10 mouse cellular contexts compared by ENCODE assay signal in the genomic region with DNA sequence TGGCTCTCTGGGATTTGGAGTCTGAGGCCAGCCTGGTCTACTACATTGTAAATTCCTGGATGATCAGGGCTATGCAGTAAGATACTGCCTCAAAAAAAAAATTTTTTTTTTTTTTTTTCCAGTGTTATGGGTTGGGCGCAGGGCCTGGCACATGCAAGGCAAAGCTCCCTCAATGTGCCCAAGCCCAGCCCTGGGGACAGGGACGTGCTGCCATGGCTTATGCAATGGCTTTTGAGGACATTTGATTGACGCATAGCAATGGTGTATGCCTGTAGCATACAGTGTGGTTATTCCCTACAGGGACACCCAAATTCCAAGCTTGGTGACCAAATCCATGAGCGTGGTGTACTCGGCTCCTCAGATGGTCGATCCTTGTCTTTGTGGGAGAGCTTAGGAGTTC. TPM values are rescaled to one million over a fixed set of nuclear protein-coding genes. Genes with fewer than 3 reads are reported as not detected.
DNase-seq lines count a peak whose midpoint lies in the region; ATAC-seq and TF ChIP-seq lines count a peak whose summit lies in the region.
"Had no signal": no experiment of that assay in that cellular context is flagged by ENCODE, and none has a peak within 500 bp of the region (broad histone marks: within the 10 kb centered on the region; RNA-seq: fewer than 3 reads in every experiment).

No protein-coding gene starts in this region.

- no peak for TF ChIP-seq RAD21 in MEL (IDR thresholded peaks at IDR 0.05; ENCODE audit: low read depth, low read length)

- H3K27ac ChIP-seq in kidney, embryonic 16.5 days (ENCODE audit: low read length), result no peak overlapping the region
- H3K27ac ChIP-seq in MEL (ENCODE audit: control insufficient read depth, low read depth, low read length), result peak overlapping the region; percentile 89
- no peak overlapping the region for H3K27ac ChIP-seq in forebrain, embryonic 13.5 days
- no peak overlapping the region for H3K27ac ChIP-seq in liver, postnatal 0 days (ENCODE audit: low read depth)
- H3K27ac ChIP-seq in layer of hippocampus, adult 2 months, result no peak overlapping the region; the same call in 1 of the 2 replicates
- H3K27ac ChIP-seq: gastrocnemius, adult 2 months had no signal

- no peaks in the 10 kb centered on the region for H3K36me3 ChIP-seq in kidney, embryonic 16.5 days (ENCODE audit: insufficient read depth, low read length)
- H3K36me3 ChIP-seq in MEL (ENCODE audit: control insufficient read depth in 1 of 2, insufficient read depth in 2 of 2, low read length in 2 of 2), result peaks cover 0 to 3% of the 10 kb centered on the region in 2 experiments; a peak in 2 of 4 replicates
- no peaks in the 10 kb centered on the region for H3K36me3 ChIP-seq in forebrain, embryonic 13.5 days (ENCODE audit: poor library complexity, severe bottlenecking)
- H3K36me3 ChIP-seq in liver, postnatal 0 days (replicated peaks; ENCODE audit: insufficient read depth, low read length), result no peaks in the 10 kb centered on the region

- H3K4me3 ChIP-seq in kidney, embryonic 16.5 days (ENCODE audit: low read length), result 0 out of 2 replicates have a peak overlapping the region, but pooled peaks have one; percentile 24
- peak overlapping the region; percentile 44 to 50 for H3K4me3 ChIP-seq in MEL (ENCODE audit: control insufficient read depth in 1 of 2, insufficient read depth in 1 of 2, low read depth in 2 of 2, low read length in 2 of 2)
- H3K4me3 ChIP-seq in forebrain, embryonic 13.5 days, result peak overlapping the region; percentile 18; the same call in 1 of the 2 replicates
- peak overlapping the region; percentile 10; the same call in 1 of the 2 replicates for H3K4me3 ChIP-seq in liver, postnatal 0 days (ENCODE audit: low read depth, low read length)
- no peak overlapping the region for H3K4me3 ChIP-seq in layer of hippocampus, adult 2 months

- WGBS in kidney, embryonic 16.5 days, result 79% methylated on average over 6 of the region's 6 CpGs
- 84% methylated on average over 6 of the region's 6 CpGs for WGBS in forebrain, embryonic 13.5 days
- 74% methylated on average over 6 of the region's 6 CpGs for WGBS in liver, postnatal 0 days (ENCODE audit: insufficient replicate concordance)

- TF ChIP-seq EP300 in MEL (IDR thresholded peaks at IDR 0.05; ENCODE audit: low read depth in 1 of 2, low read length in 2 of 2), result no peak
- TF ChIP-seq EP300 in liver, postnatal 0 days (IDR thresholded peaks at IDR 0.05; ENCODE audit: low read depth), result no peak

- ATAC-seq in kidney, embryonic 16.5 days (ENCODE audit: low FRiP score, low TSS enrichment), result peak; percentile 13; the same call in 1 of the 2 replicates
- ATAC-seq in forebrain, embryonic 13.5 days, result no peak
- no peak for ATAC-seq in liver, postnatal 0 days
- ATAC-seq: Patski had no signal

- DNase-seq in kidney, postnatal 14 days, result no peak
- no peak for DNase-seq in MEL (ENCODE audit: low read depth, low spot score)
- DNase-seq in liver, postnatal 0 days, result no peak
- no peak for DNase-seq in layer of hippocampus, adult 2 months (ENCODE audit: low spot score in 2 of 2)
- DNase-seq in layer of hippocampus, adult 8-10 months (ENCODE audit: low spot score in 2 of 2), result no peak
- DNase-seq: gastrocnemius, adult 2 months; right cerebral cortex, postnatal 14 days had no signal

- no peak overlapping the region for H3K4me2 ChIP-seq in kidney, embryonic 16.5 days (replicated peaks; ENCODE audit: low read depth, low read length)
- H3K4me2 ChIP-seq in forebrain, embryonic 13.5 days, result peak overlapping the region; percentile 43
- H3K4me2 ChIP-seq in liver, postnatal 0 days (ENCODE audit: low read depth, low read length), result peak overlapping the region; percentile 47

- H3K27me3 ChIP-seq in kidney, embryonic 16.5 days (ENCODE audit: insufficient read depth, low read length), result no peaks in the 10 kb centered on the region
- H3K27me3 ChIP-seq in MEL (ENCODE audit: control insufficient read depth in 1 of 2, insufficient read depth in 2 of 2, low read length in 2 of 2), result no peaks in the 10 kb centered on the region
- H3K27me3 ChIP-seq in forebrain, embryonic 13.5 days, result peaks cover 10% of the 10 kb centered on the region; the same call in 1 of the 2 replicates
- peaks cover 6% of the 10 kb centered on the region for H3K27me3 ChIP-seq in liver, postnatal 0 days (ENCODE audit: insufficient read depth, low read length)
- H3K27me3 ChIP-seq: Patski had no signal

- H3K79me2 ChIP-seq in MEL (ENCODE audit: control insufficient read depth, insufficient read depth, low read length, poor library complexity), result no peaks in the 10 kb centered on the region

- no peak for TF ChIP-seq POLR2A in MEL (IDR thresholded peaks at IDR 0.05; ENCODE audit: control insufficient read depth in 1 of 2, insufficient read depth in 1 of 2, low read depth in 1 of 2, low read length in 2 of 2, poor library complexity in 1 of 2)

- H3K4me1 ChIP-seq in kidney, embryonic 16.5 days (ENCODE audit: insufficient read depth, low read length), result peaks cover 30% of the 10 kb centered on the region
- H3K4me1 ChIP-seq in MEL (ENCODE audit: control insufficient read depth in 1 of 2, insufficient read depth in 2 of 2, low read length in 2 of 2), result peaks cover 0 to 11% of the 10 kb centered on the region in 2 experiments; a peak in 2 of 4 replicates
- peaks cover 19% of the 10 kb centered on the region for H3K4me1 ChIP-seq in forebrain, embryonic 13.5 days
- H3K4me1 ChIP-seq in liver, postnatal 0 days (ENCODE audit: insufficient read depth), result peaks cover 6% of the 10 kb centered on the region

- H3K9me3 ChIP-seq in kidney, embryonic 16.5 days (ENCODE audit: low read length), result no peaks in the 10 kb centered on the region
- H3K9me3 ChIP-seq in MEL (replicated peaks; ENCODE audit: insufficient read depth, low read length), result no peaks in the 10 kb centered on the region
- no peaks in the 10 kb centered on the region for H3K9me3 ChIP-seq in forebrain, embryonic 13.5 days (replicated peaks)
- H3K9me3 ChIP-seq in liver, postnatal 0 days (ENCODE audit: low read length), result no peaks in the 10 kb centered on the region

- no peak for TF ChIP-seq CTCF in MEL (IDR thresholded peaks at IDR 0.05 in 2 of 3, conservative IDR thresholded peaks at IDR 0.05 in 1 of 3; ENCODE audit: control insufficient read depth in 1 of 3, insufficient read depth in 1 of 3, low read depth in 2 of 3, low read length in 3 of 3, poor library complexity in 1 of 3, severe bottlenecking in 1 of 3)
- TF ChIP-seq CTCF in liver, postnatal 0 days (IDR thresholded peaks at IDR 0.05; ENCODE audit: low read depth), result no peak
- no peak for TF ChIP-seq CTCF in layer of hippocampus, adult 2 months (conservative IDR thresholded peaks at IDR 0.05)

- H3K9ac ChIP-seq in kidney, embryonic 16.5 days (replicated peaks; ENCODE audit: low read length), result no peak overlapping the region
- H3K9ac ChIP-seq in MEL (ENCODE audit: control insufficient read depth, low read depth, low read length, poor library complexity, severe bottlenecking), result peak overlapping the region; percentile 78
- no peak overlapping the region for H3K9ac ChIP-seq in forebrain, embryonic 13.5 days
- H3K9ac ChIP-seq in liver, postnatal 0 days (replicated peaks), result no peak overlapping the region

TF ChIP-seq in MEL, 35 proteins besides CTCF, POLR2A, EP300 and RAD21:
- peak; percentile 22; the same call in 1 of the 2 replicates for TF ChIP-seq ZNF384 (IDR thresholded peaks at IDR 0.05; ENCODE audit: low read depth, low read length)
- TF ChIP-seq USF2 (IDR thresholded peaks at IDR 0.05; ENCODE audit: borderline replicate concordance in 1 of 2, insufficient read depth in 1 of 2, low read depth in 1 of 2, low read length in 2 of 2), result no peak
- no peak for TF ChIP-seq POLR2AphosphoS2 (IDR thresholded peaks at IDR 0.05; ENCODE audit: low read length)
- no peak for TF ChIP-seq RCOR1 (IDR thresholded peaks at IDR 0.05; ENCODE audit: low read depth, low read length)

RNA-seq across cellular contexts. Expression of a gene that starts 5.8 kb away (rescaled TPM):
- 37.9 and 41.5 TPM in 2 replicates for polyA plus RNA-seq in kidney, embryonic 16.5 days (2015; fragmentation: Nextera tagmentation; extraction: Ambion mirVana)
- total RNA-seq in MEL (2012; rRNA removed), result 10.5 and 14.5 TPM in 2 replicates
- 10 to 100 TPM in 1 of 2 experiments, not detected in 1; 17.6 TPM for polyA plus RNA-seq in MEL (2012; ENCODE audit: insufficient read depth in 1 of 2, insufficient read length in 2 of 2, low read depth in 1 of 2, low replicate concordance in 2 of 2, missing spikeins in 1 of 2)
- 72.7 and 77.6 TPM in 2 replicates for polyA plus RNA-seq in forebrain, embryonic 13.5 days (2015; fragmentation: Nextera tagmentation; extraction: Ambion mirVana)
- 0.46 and 0.62 TPM in 2 replicates for polyA plus RNA-seq in liver, postnatal 0 days (2015; fragmentation: Nextera tagmentation; extraction: Ambion mirVana)
- total RNA-seq in layer of hippocampus, adult 2 months (2021), result 100 to 1,000 TPM; 285 to 294 TPM
- total RNA-seq in layer of hippocampus, adult 8-10 months (2022), result 100 to 1,000 TPM; 243 to 310 (median 283) TPM
